Mouse (Mus musculus) heart, embryonic 16.5 days (tissue): ENCODE measurements around the gene Acoxl. TPM values are rescaled to one million over a fixed set of nuclear protein-coding genes. Genes with fewer than 3 reads are reported as not detected.
A peak's percentile ranks its signal among the peaks of the same experiment; 100 is the strongest.

Source experiments
- ATAC-seq: fragments of 200-750 bp; cut with Nextera tagmentation; replicated peaks from 2 replicates; pipeline ENCODE4 v1.8.0; 2017; ENCODE audit warnings: moderate number of reproducible peaks; ENCODE audit not compliant: insufficient read depth, low FRiP score; ENCODE audit errors: extremely low read depth
- H3K27ac ChIP-seq: fragments of 300-500 bp; sonication (generic); 2 replicates; pipeline ENCODE4 v1.5.1; 2014; ENCODE audit warnings: mild to moderate bottlenecking, low read length, control low read depth, moderate library complexity
- H3K27me3 ChIP-seq: fragments of 300-500 bp; sonication (generic); 2 replicates; pipeline ENCODE4 v1.6.1; 2014; ENCODE audit warnings: low read length, mixed read lengths; ENCODE audit not compliant: control insufficient read depth, insufficient read depth
- H3K36me3 ChIP-seq: fragments of 300-500 bp; sonication (generic); 2 replicates; pipeline ENCODE4 v1.6.1; 2014; ENCODE audit not compliant: control insufficient read depth, insufficient read depth
- H3K4me1 ChIP-seq: fragments of 300-500 bp; sonication (generic); 2 replicates; pipeline ENCODE4 v1.6.1; 2014; ENCODE audit warnings: low read length, mixed read lengths; ENCODE audit not compliant: control insufficient read depth, insufficient read depth
- H3K4me2 ChIP-seq: fragments of 300-500 bp; sonication (generic); 2 replicates; pipeline ENCODE4 v1.6.1; 2014; ENCODE audit warnings: low read depth, mild to moderate bottlenecking, control low read depth, low read length
- H3K4me3 ChIP-seq: fragments of 300-500 bp; sonication (generic); 2 replicates; pipeline ENCODE4 v1.5.1; 2014; ENCODE audit warnings: mild to moderate bottlenecking, control low read depth, low read length
- H3K9ac ChIP-seq: fragments of 300-500 bp; sonication (generic); 2 replicates; pipeline ENCODE4 v1.6.1; 2014; ENCODE audit warnings: low read length, control low read depth
- H3K9me3 ChIP-seq: fragments of 300-500 bp; sonication (generic); replicated peaks from 2 replicates; pipeline ENCODE4 v1.6.1; 2016; ENCODE audit warnings: low read length; ENCODE audit not compliant: control insufficient read depth
- WGBS: fragments of 180-500 bp; shearing (Covaris S2); extraction: QIAGEN DNeasy Blood & Tissue Kit; methylation state at CpG from one replicate; pipeline ENCODE4 v1.1.7; 2014; 5-methylcytosine and 5-hydroxymethylcytosine counted together
- polyA plus RNA-seq: library from polyadenylated mRNA; unstranded; fragments of >200 nt; fragmentation: Nextera tagmentation; extraction: Ambion mirVana; gene quantifications from 2 replicates; pipeline ENCODE4 v1.2.1, GENCODE M21; 2015

Gene Acoxl
- polyA plus RNA-seq, 1 experiment from 2014 or later: 0.11 TPM

- Histone ChIP-seq H3K4me2 (no peak overlapping the region), H3K9me3 (no peaks in the 10 kb centered on the region), H3K4me1 (peaks cover 36% of the 10 kb centered on the region), H3K4me3 (no peak overlapping the region), H3K27ac (no peak overlapping the region), H3K36me3 (peaks cover 30% of the 10 kb centered on the region), H3K9ac (no peak overlapping the region), H3K27me3 (no peaks in the 10 kb centered on the region)
- ATAC-seq: no peak
- 70% methylated on average over 5 of the region's 5 CpGs for WGBS
Observed at GRCm38 (mm10) chr2:128149596-128149995, 310.9 kb downstream of the Acoxl start.

- H3K4me1 ChIP-seq: peaks cover 50% of the 10 kb centered on the region
- H3K27me3 ChIP-seq: no peaks in the 10 kb centered on the region
- H3K9me3 ChIP-seq: no peaks in the 10 kb centered on the region
- peak overlapping the region; percentile 5; the same call in 1 of the 2 replicates for H3K27ac ChIP-seq
- H3K36me3 ChIP-seq: peaks cover 26% of the 10 kb centered on the region
- no peak overlapping the region for H3K4me3 ChIP-seq
- no peak overlapping the region for H3K4me2 ChIP-seq
- no peak overlapping the region for H3K9ac ChIP-seq
- no peak for ATAC-seq
- 82% methylated on average over 9 of the region's 9 CpGs for WGBS
Observed at GRCm38 (mm10) chr2:128152211-128152610, 313.5 kb downstream of the Acoxl start.

- H3K36me3 ChIP-seq: peaks cover 18% of the 10 kb centered on the region
- whole genome bisulfite sequencing: 59% methylated on average over 16 of the region's 16 CpGs
- H3K4me2 ChIP-seq: peak overlapping the region; percentile 30
- peak overlapping the region; percentile 77 for H3K27ac ChIP-seq
- ATAC-seq: peak; percentile 33
- H3K4me1 ChIP-seq: peaks cover 46% of the 10 kb centered on the region
- H3K9me3 ChIP-seq: no peaks in the 10 kb centered on the region
- peak overlapping the region; percentile 49; the same call in 1 of the 2 replicates for H3K9ac ChIP-seq
- H3K4me3 ChIP-seq: no peak overlapping the region
- H3K27me3 ChIP-seq: no peaks in the 10 kb centered on the region
Observed at GRCm38 (mm10) chr2:128152845-128153550, 314.3 kb downstream of the Acoxl start.

- Histone ChIP-seq H3K9me3 (no peaks in the 10 kb centered on the region), H3K36me3 (peaks cover 13% of the 10 kb centered on the region), H3K27ac (peak overlapping the region; percentile 77), H3K4me2 (peak overlapping the region; percentile 30), H3K4me1 (peaks cover 51% of the 10 kb centered on the region), H3K4me3 (no peak overlapping the region), H3K27me3 (no peaks in the 10 kb centered on the region), H3K9ac (peak overlapping the region; percentile 49)
- ATAC-seq: no peak; the same call in 1 of the 2 replicates
- WGBS: 40% methylated on average over 11 of the region's 11 CpGs
Observed at GRCm38 (mm10) chr2:128153551-128153910, 314.9 kb downstream of the Acoxl start.

- H3K36me3 ChIP-seq: peaks cover 9% of the 10 kb centered on the region; the same call in 1 of the 2 replicates
- H3K4me3 ChIP-seq: no peak overlapping the region
- peaks cover 67% of the 10 kb centered on the region for H3K4me1 ChIP-seq
- ATAC-seq: 0 out of 2 replicates have a peak, but pooled peaks have one; percentile 19
- 87% methylated on average over 13 of the region's 13 CpGs for WGBS
- H3K27ac ChIP-seq: no peak overlapping the region; the same call in 1 of the 2 replicates
- no peaks in the 10 kb centered on the region for H3K9me3 ChIP-seq
- no peak overlapping the region for H3K9ac ChIP-seq
- H3K4me2 ChIP-seq: no peak overlapping the region
- H3K27me3 ChIP-seq: no peaks in the 10 kb centered on the region
Observed at GRCm38 (mm10) chr2:128155412-128156066, 316.9 kb downstream of the Acoxl start.

- no peak for ATAC-seq
- H3K4me3 ChIP-seq: no peak overlapping the region
- H3K4me1 ChIP-seq: peaks cover 67% of the 10 kb centered on the region
- no peak overlapping the region for H3K9ac ChIP-seq
- no peak overlapping the region; the same call in 1 of the 2 replicates for H3K27ac ChIP-seq
- H3K9me3 ChIP-seq: no peaks in the 10 kb centered on the region
- WGBS: 75% methylated on average over 5 of the region's 5 CpGs
- H3K36me3 ChIP-seq: peaks cover 9% of the 10 kb centered on the region; the same call in 1 of the 2 replicates
- no peak overlapping the region for H3K4me2 ChIP-seq
- no peaks in the 10 kb centered on the region for H3K27me3 ChIP-seq
Observed at GRCm38 (mm10) chr2:128156067-128156462, 317.4 kb downstream of the Acoxl start.

GRCm38 (mm10) chr2:128156557-128157412, 318.1 kb downstream of the Acoxl start:
- no peak overlapping the region for H3K9ac ChIP-seq
- H3K36me3 ChIP-seq: peaks cover 9% of the 10 kb centered on the region; the same call in 1 of the 2 replicates
- H3K4me1 ChIP-seq: peaks cover 74% of the 10 kb centered on the region
- H3K27ac ChIP-seq: 0 out of 2 replicates have a peak overlapping the region, but pooled peaks have one; percentile 20
- no peaks in the 10 kb centered on the region for H3K9me3 ChIP-seq
- no peak overlapping the region for H3K4me3 ChIP-seq
- no peaks in the 10 kb centered on the region for H3K27me3 ChIP-seq
- no peak overlapping the region for H3K4me2 ChIP-seq
- WGBS: 57% methylated on average over 12 of the region's 12 CpGs
- no peak for ATAC-seq

GRCm38 (mm10) chr2:128158734-128159410, 320.2 kb downstream of the Acoxl start:
- Histone ChIP-seq H3K4me2 (no peak overlapping the region), H3K4me1 (peaks cover 61% of the 10 kb centered on the region), H3K9me3 (no peaks in the 10 kb centered on the region), H3K27ac (0 out of 2 replicates have a peak overlapping the region, but pooled peaks have one; percentile 25), H3K27me3 (no peaks in the 10 kb centered on the region), H3K9ac (no peak overlapping the region), H3K36me3 (peaks cover 9% of the 10 kb centered on the region; the same call in 1 of the 2 replicates), H3K4me3 (no peak overlapping the region)
- WGBS: 62% methylated on average over 17 of the region's 17 CpGs
- no peak for ATAC-seq
